Mouse (Mus musculus) ES-E14 (cell line): ENCODE results near the gene Tmem104.

Experiments used
- CHD2 ChIP-seq: IDR thresholded peaks from 2 replicates; pipeline ENCODE4 v1.6.1; 2014; ENCODE audit warnings: mild to moderate bottlenecking, low read depth, low read length, inconsistent platforms
- MAFK ChIP-seq: IDR thresholded peaks from 2 replicates; pipeline ENCODE4 v1.6.1; 2014; ENCODE audit warnings: mild to moderate bottlenecking, low read depth, low read length, inconsistent platforms; ENCODE audit not compliant: insufficient read depth
- ZC3H11A ChIP-seq: IDR thresholded peaks from 2 replicates; pipeline ENCODE4 v1.6.1; 2012; ENCODE audit warnings: low read depth, mild to moderate bottlenecking, inconsistent platforms, low read length, borderline replicate concordance
- ZNF384 ChIP-seq: IDR thresholded peaks from 2 replicates; pipeline ENCODE4 v1.6.1; 2012; ENCODE audit warnings: low read depth, low read length, inconsistent platforms

- TF ChIP-seq MAFK (no peak), CHD2 (no peak), ZC3H11A (no peak), ZNF384 (no peak)
These were observed 29.2 kb upstream of the Tmem104 start for GRCm38 (mm10) chr11:115157933-115158719.
